Mouse (Mus musculus) megakaryocyte, adult 5-6 weeks (primary cell): ENCODE measurements around the gene Haus6. TPM values are rescaled to one million over a fixed set of nuclear protein-coding genes. Genes with fewer than 3 reads are reported as not detected.

ENCODE experiments used
- ATAC-seq: 2 replicates; pipeline ENCODE4 v1.8.0; 2016; ENCODE audit warnings: mild to moderate bottlenecking, inconsistent platforms; ENCODE audit not compliant: poor library complexity, severe bottlenecking
- total RNA-seq, 2 experiments: library from RNA; stranded (forward) in 1 of 2; stranded (reverse) in 1 of 2; fragments of 153-499, 151-499 nt in 1 of 2; fragments of 221-1000, 200-1000 nt in 1 of 2; gene quantifications; 2 replicates each; pipeline versions ENCODE4 v1.2.3 to v1.2.4; 2015 to 2017

The Haus6 gene
- total RNA-seq, 2 experiments from 2014 or later = 13.7 to 17.8 TPM

GRCm38 (mm10) chr4:86575283-86575983 lies 36.4 kb downstream of the Haus6 start, which contains the start of gene Rraga:
Gene Rraga (plus strand): TSS chr4:86575668.
- ATAC-seq = peak; percentile 92

GRCm38 (mm10) chr4:86574939-86575282 lies 36.9 kb downstream of the Haus6 start:
- no peak; the same call in 1 of the 2 replicates for ATAC-seq

GRCm38 (mm10) chr4:86561061-86561460 lies 50.8 kb downstream of the Haus6 start:
- ATAC-seq = no peak

GRCm38 (mm10) chr4:86559006-86559405 lies 52.8 kb downstream of the Haus6 start:
- ATAC-seq = no peak

- ATAC-seq = no peak
Observed at GRCm38 (mm10) chr4:86558228-86558627, 53.6 kb downstream of the Haus6 start, which contains the start of gene Saxo1. Gene Saxo1 (minus strand): TSS chr4:86558328.

GRCm38 (mm10) chr4:86557371-86557770 lies 54.5 kb downstream of the Haus6 start:
- ATAC-seq = no peak

- peak; percentile 63; the same call in 1 of the 2 replicates for ATAC-seq
Observed at GRCm38 (mm10) chr4:86555035-86555707, 56.7 kb downstream of the Haus6 start.

- ATAC-seq = peak; percentile 87
Observed at GRCm38 (mm10) chr4:86548332-86548731, 63.5 kb downstream of the Haus6 start.

GRCm38 (mm10) chr4:86545615-86546014 lies 66.2 kb downstream of the Haus6 start:
- no peak for ATAC-seq

- ATAC-seq = no peak
Observed at GRCm38 (mm10) chr4:86543999-86544398, 67.9 kb downstream of the Haus6 start.

GRCm38 (mm10) chr4:86541573-86541972 lies 70.3 kb downstream of the Haus6 start:
- ATAC-seq = no peak

- ATAC-seq = no peak
Observed at GRCm38 (mm10) chr4:86538936-86539335, 72.9 kb downstream of the Haus6 start.

GRCm38 (mm10) chr4:86537972-86538371 lies 73.9 kb downstream of the Haus6 start:
- 0 out of 2 replicates have a peak, but pooled peaks have one; percentile 43 for ATAC-seq

- no peak for ATAC-seq
Observed at GRCm38 (mm10) chr4:86534091-86534481, 77.8 kb downstream of the Haus6 start.

GRCm38 (mm10) chr4:86533406-86534090 lies 78.3 kb downstream of the Haus6 start:
- no peak for ATAC-seq

- no peak for ATAC-seq
Observed at GRCm38 (mm10) chr4:86529161-86529560, 82.7 kb downstream of the Haus6 start.

Other genes with a start within 250 kb of the Haus6 start
- not detected in 2 replicates for gene Saxo1, start 53.7 kb downstream of the Haus6 start, total RNA-seq (2015)
- not detected in 2 replicates for gene Saxo1, start 53.7 kb downstream of the Haus6 start, total RNA-seq (2017)
- 42.4 and 49.4 TPM in 2 replicates for gene Rraga, start 36.4 kb downstream of the Haus6 start, total RNA-seq (2015)
- gene Rraga, start 36.4 kb downstream of the Haus6 start, total RNA-seq (2017) = 13.0 and 19.1 TPM in 2 replicates
- gene Plin2, start 58.0 kb upstream of the Haus6 start, total RNA-seq (2015) = 124 and 127 TPM in 2 replicates
- gene Plin2, start 58.0 kb upstream of the Haus6 start, total RNA-seq (2017) = 187 and 216 TPM in 2 replicates
- gene Dennd4c, start 136.5 kb upstream of the Haus6 start, total RNA-seq (2015) = 23.1 and 24.1 TPM in 2 replicates
- 27.9 and 30.9 TPM in 2 replicates for gene Dennd4c, start 136.5 kb upstream of the Haus6 start, total RNA-seq (2017)
- gene Rps6, start 245.4 kb upstream of the Haus6 start, total RNA-seq (2015) = 2,501 and 2,579 TPM in 2 replicates
- gene Rps6, start 245.4 kb upstream of the Haus6 start, total RNA-seq (2017) = 983 and 1,093 TPM in 2 replicates